Mouse (Mus musculus) kidney, postnatal 0 days (tissue): ENCODE measurements around the gene Cers6. TPM values are rescaled to one million over a fixed set of nuclear protein-coding genes. Genes with fewer than 3 reads are reported as not detected.

Source experiments
- ATAC-seq: fragments of 200-750 bp; cut with Nextera tagmentation; replicated peaks from 2 replicates; pipeline ENCODE4 v1.8.0; 2017; ENCODE audit warnings: low read depth, moderate number of reproducible peaks, moderate TSS enrichment, moderate library complexity; ENCODE audit not compliant: low FRiP score
- DNase-seq: peaks from one replicate; pipeline ENCODE4 v3.0.0-alpha.2; 2016; ENCODE audit warnings: low spot score
- H3K27ac ChIP-seq: fragments of 300-500 bp; sonication (generic); 2 replicates; pipeline ENCODE4 v1.5.1; 2014; ENCODE audit warnings: mild to moderate bottlenecking
- H3K27me3 ChIP-seq: fragments of 300-500 bp; sonication (generic); 2 replicates; pipeline ENCODE4 v1.6.1; 2014; ENCODE audit warnings: low read length, mixed read lengths; ENCODE audit not compliant: insufficient read depth
- H3K36me3 ChIP-seq: fragments of 300-500 bp; sonication (generic); 2 replicates; pipeline ENCODE4 v1.6.1; 2014; ENCODE audit warnings: low read length, mixed read lengths; ENCODE audit not compliant: insufficient read depth
- H3K4me1 ChIP-seq: fragments of 300-500 bp; sonication (generic); replicated peaks from 2 replicates; pipeline ENCODE4 v1.6.1; 2014; ENCODE audit warnings: antibody characterized with exemption, low read length, mixed read lengths; ENCODE audit not compliant: insufficient read depth
- H3K4me2 ChIP-seq: fragments of 300-500 bp; sonication (generic); 2 replicates; pipeline ENCODE4 v1.6.1; 2014; ENCODE audit warnings: mild to moderate bottlenecking, low read length, moderate library complexity, mixed read lengths
- H3K4me3 ChIP-seq: fragments of 300-500 bp; sonication (generic); replicated peaks from 2 replicates; pipeline ENCODE4 v1.5.1; 2014; ENCODE audit warnings: low read depth, low read length
- H3K9ac ChIP-seq: fragments of 300-500 bp; sonication (generic); 2 replicates; pipeline ENCODE4 v1.6.1; 2014; ENCODE audit warnings: low read depth, low read length
- H3K9me3 ChIP-seq: fragments of 300-500 bp; sonication (generic); replicated peaks from 2 replicates; pipeline ENCODE4 v1.6.1; 2016; ENCODE audit warnings: low read length, inconsistent platforms, mixed read lengths
- CTCF ChIP-seq: IDR thresholded peaks from 2 replicates; pipeline ENCODE4 v1.5.1; 2016; ENCODE audit warnings: antibody characterized with exemption, low read depth, mild to moderate bottlenecking, moderate library complexity
- WGBS: fragments of 180-500 bp; shearing (Covaris S2); extraction: QIAGEN DNeasy Blood & Tissue Kit; methylation state at CpG from one replicate; pipeline ENCODE4 v1.1.7; 2014; 5-methylcytosine and 5-hydroxymethylcytosine counted together
- polyA plus RNA-seq: library from polyadenylated mRNA; unstranded; fragments of >200 nt; fragmentation: Nextera tagmentation; extraction: Ambion mirVana; gene quantifications from 2 replicates; pipeline ENCODE4 v1.2.1, GENCODE M21; 2015

Gene Cers6
- polyA plus RNA-seq, 1 experiment from 2014 or later, result 18.3 TPM

DNA sequence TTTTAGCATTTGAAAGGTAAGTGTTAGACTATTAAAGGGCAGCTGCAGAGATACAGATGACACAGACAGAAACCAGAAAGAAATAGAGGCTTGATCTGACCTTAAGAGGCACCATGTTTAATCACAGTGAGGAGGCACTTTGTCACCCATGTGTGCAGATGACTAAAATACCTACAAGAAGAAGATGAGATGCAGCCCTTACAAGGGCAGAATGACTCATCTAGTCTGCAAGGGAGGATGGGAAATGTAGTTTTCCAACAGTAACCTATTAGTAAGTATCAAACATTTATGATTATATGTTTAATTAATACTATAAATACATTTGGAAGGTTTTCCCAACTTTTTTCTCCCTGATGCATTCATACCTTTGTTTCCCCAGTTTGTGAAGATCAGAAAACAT is 54.5 kb downstream of the Cers6 start:
- no peak for TF ChIP-seq CTCF
- Histone ChIP-seq H3K27ac (no peak overlapping the region), H3K27me3 (no peaks in the 10 kb centered on the region), H3K36me3 (no peaks in the 10 kb centered on the region), H3K4me3 (no peak overlapping the region), H3K9ac (no peak overlapping the region), H3K4me2 (no peak overlapping the region), H3K9me3 (no peaks in the 10 kb centered on the region), H3K4me1 (no peaks in the 10 kb centered on the region)
- ATAC-seq (no peak), DNase-seq (no peak)

GRCm38 (mm10) chr2:68916299-68916698 is 55.1 kb downstream of the Cers6 start:
- no peaks in the 10 kb centered on the region for H3K9me3 ChIP-seq
- 93% methylated on average over 3 of the region's 3 CpGs for WGBS

DNA sequence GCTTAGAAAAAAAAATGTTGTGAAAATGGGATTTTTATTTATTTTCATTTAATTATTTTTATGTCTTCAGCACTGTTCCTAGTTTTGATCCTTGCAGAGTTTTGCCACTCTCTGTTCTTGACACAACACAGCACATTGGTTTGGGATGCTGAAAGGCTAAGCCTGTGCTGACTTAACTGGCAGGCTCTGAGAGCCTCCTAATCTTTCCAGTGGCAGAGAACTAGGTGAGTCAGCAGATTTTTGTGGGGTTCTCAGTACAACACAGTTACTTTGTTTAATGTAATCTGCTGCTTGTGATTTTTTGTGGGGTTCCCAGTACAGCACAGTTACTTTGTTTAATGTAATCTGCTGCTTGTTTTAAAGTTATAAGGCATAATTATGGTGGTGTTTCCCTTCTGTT is 55.8 kb downstream of the Cers6 start:
- no peaks in the 10 kb centered on the region for H3K9me3 ChIP-seq
- no peaks in the 10 kb centered on the region for H3K4me1 ChIP-seq
- H3K27me3 ChIP-seq, result no peaks in the 10 kb centered on the region
- H3K4me2 ChIP-seq, result no peak overlapping the region
- DNase-seq (no peak), ATAC-seq (no peak)
- H3K36me3 ChIP-seq, result no peaks in the 10 kb centered on the region
- TF ChIP-seq CTCF, result no peak
- no peak overlapping the region for H3K9ac ChIP-seq
- H3K27ac ChIP-seq, result no peak overlapping the region
- H3K4me3 ChIP-seq, result no peak overlapping the region

More at GRCm38 (mm10) chr2:68916299-68916698, 55.1 kb downstream of the Cers6 start:
- H3K9ac ChIP-seq, result no peak overlapping the region
- ATAC-seq, result no peak
- H3K27me3 ChIP-seq, result no peaks in the 10 kb centered on the region
- H3K4me1 ChIP-seq, result no peaks in the 10 kb centered on the region
- no peaks in the 10 kb centered on the region for H3K36me3 ChIP-seq
- H3K4me3 ChIP-seq, result no peak overlapping the region
- no peak overlapping the region for H3K27ac ChIP-seq
- TF ChIP-seq CTCF, result no peak
- DNase-seq, result no peak
- no peak overlapping the region for H3K4me2 ChIP-seq

DNA sequence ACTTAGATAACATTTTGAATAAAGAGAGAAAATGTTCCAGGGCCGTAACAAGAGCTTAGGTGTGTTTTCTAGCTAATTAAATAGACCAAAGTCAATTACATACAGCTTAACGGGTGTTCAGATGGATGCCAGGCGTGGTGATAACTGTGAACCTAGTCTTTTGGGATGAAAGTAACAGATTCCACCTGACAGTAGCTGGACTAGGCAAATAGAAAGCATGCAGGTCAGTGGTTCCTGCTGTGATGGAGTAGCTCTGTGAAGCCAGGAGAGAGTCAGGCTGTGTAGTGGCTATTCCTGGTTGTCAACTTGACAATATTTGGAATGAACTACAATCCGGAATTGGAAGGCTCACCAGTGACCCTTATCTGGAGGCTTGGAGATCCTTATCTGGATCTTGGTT is 56.3 kb downstream of the Cers6 start:
- ATAC-seq (no peak), DNase-seq (no peak)
- TF ChIP-seq CTCF, result no peak
- H3K4me2 ChIP-seq, result no peak overlapping the region
- no peaks in the 10 kb centered on the region for H3K27me3 ChIP-seq
- WGBS, result 88% methylated on average over 4 of the region's 4 CpGs
- no peaks in the 10 kb centered on the region for H3K9me3 ChIP-seq
- H3K9ac ChIP-seq, result no peak overlapping the region
- no peak overlapping the region for H3K27ac ChIP-seq
- H3K36me3 ChIP-seq, result no peaks in the 10 kb centered on the region
- H3K4me3 ChIP-seq, result no peak overlapping the region
- H3K4me1 ChIP-seq, result no peaks in the 10 kb centered on the region

DNA sequence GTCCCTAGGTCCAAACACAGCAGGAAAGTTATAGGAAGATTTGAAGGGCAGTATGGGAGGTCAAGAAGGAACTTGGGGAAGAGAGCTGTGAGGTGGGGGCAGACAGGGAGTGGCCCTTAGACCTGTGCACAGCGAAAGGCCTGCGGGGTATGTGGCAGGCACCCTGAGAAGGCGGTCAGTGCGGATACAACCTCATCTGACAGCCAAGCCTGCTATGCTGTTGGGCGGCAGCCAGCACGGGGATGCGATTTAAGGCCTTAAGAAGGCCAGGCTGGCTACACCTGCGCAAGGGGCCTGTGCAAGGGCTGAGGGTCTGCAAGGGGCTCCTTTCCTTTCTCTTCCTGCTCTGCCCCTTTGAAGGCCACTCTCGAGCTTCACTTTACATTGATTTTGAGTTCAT is 63.1 kb downstream of the Cers6 start:
- Histone ChIP-seq H3K4me1 (peaks cover 8% of the 10 kb centered on the region; the same call in 1 of the 2 replicates), H3K4me3 (no peak overlapping the region), H3K9me3 (no peaks in the 10 kb centered on the region), H3K4me2 (no peak overlapping the region), H3K36me3 (no peaks in the 10 kb centered on the region), H3K9ac (no peak overlapping the region), H3K27me3 (no peaks in the 10 kb centered on the region), H3K27ac (no peak overlapping the region)
- 68% methylated on average over 9 of the region's 9 CpGs for WGBS
- no peak for TF ChIP-seq CTCF
- ATAC-seq (no peak), DNase-seq (no peak)

- Histone ChIP-seq H3K27me3 (no peaks in the 10 kb centered on the region), H3K9ac (no peak overlapping the region), H3K4me3 (no peak overlapping the region), H3K27ac (no peak overlapping the region), H3K36me3 (no peaks in the 10 kb centered on the region), H3K4me1 (peaks cover 8% of the 10 kb centered on the region; the same call in 1 of the 2 replicates), H3K9me3 (no peaks in the 10 kb centered on the region), H3K4me2 (no peak overlapping the region)
- no peak for DNase-seq
- no peak for ATAC-seq
- no peak for TF ChIP-seq CTCF
- 75% methylated on average over 6 of the region's 6 CpGs for WGBS
Measured at GRCm38 (mm10) chr2:68925542-68925941, 64.3 kb downstream of the Cers6 start.

GRCm38 (mm10) chr2:68926913-68927790 is 65.9 kb downstream of the Cers6 start:
- Histone ChIP-seq H3K27ac (no peak overlapping the region; the same call in 1 of the 2 replicates), H3K4me3 (no peak overlapping the region), H3K27me3 (no peaks in the 10 kb centered on the region), H3K4me1 (peaks cover 11% of the 10 kb centered on the region; the same call in 1 of the 2 replicates), H3K9ac (no peak overlapping the region), H3K4me2 (no peak overlapping the region), H3K36me3 (no peaks in the 10 kb centered on the region), H3K9me3 (no peaks in the 10 kb centered on the region)
- TF ChIP-seq CTCF, result no peak
- DNase-seq (no peak), ATAC-seq (no peak; the same call in 1 of the 2 replicates)
- 74% methylated on average over 10 of the region's 10 CpGs for WGBS
